Mouse (Mus musculus): ENCODE data around the gene Stac.

Gene Stac

GRCm38 (mm10) chr9:111606603-111607002 lies 83.5 kb downstream of the Stac start:
- DNase-seq (ENCODE audit: low read depth): no peak

- no peak for DNase-seq (ENCODE audit: low read depth)
These were observed 102.6 kb downstream of the Stac start for GRCm38 (mm10) chr9:111587527-111587926.

- DNase-seq (ENCODE audit: low read depth): no peak
These were observed 111.4 kb downstream of the Stac start for GRCm38 (mm10) chr9:111578784-111579183.

- no peak for DNase-seq (ENCODE audit: low read depth)
These were observed 112.7 kb downstream of the Stac start for GRCm38 (mm10) chr9:111577453-111577852.

- no peak for DNase-seq (ENCODE audit: low read depth)
These were observed 114.3 kb downstream of the Stac start for GRCm38 (mm10) chr9:111575889-111576288.

GRCm38 (mm10) chr9:111573836-111574235 lies 116.3 kb downstream of the Stac start:
- no peak for DNase-seq (ENCODE audit: low read depth)

GRCm38 (mm10) chr9:111571619-111572018 lies 118.5 kb downstream of the Stac start:
- DNase-seq (ENCODE audit: low read depth): peak; percentile 5

GRCm38 (mm10) chr9:111564176-111564575 lies 126.0 kb downstream of the Stac start:
- no peak for DNase-seq (ENCODE audit: low read depth)

GRCm38 (mm10) chr9:111563226-111563625 lies 126.9 kb downstream of the Stac start:
- DNase-seq (ENCODE audit: low read depth): no peak

GRCm38 (mm10) chr9:111562217-111562988 lies 127.7 kb downstream of the Stac start:
- no peak for DNase-seq (ENCODE audit: low read depth)

GRCm38 (mm10) chr9:111556699-111557098 lies 133.4 kb downstream of the Stac start:
- no peak for DNase-seq (ENCODE audit: low read depth)

GRCm38 (mm10) chr9:111552865-111553264 lies 137.3 kb downstream of the Stac start:
- DNase-seq (ENCODE audit: low read depth): no peak

GRCm38 (mm10) chr9:111551461-111552190 lies 138.5 kb downstream of the Stac start:
- peak; percentile 7 for DNase-seq (ENCODE audit: low read depth)

GRCm38 (mm10) chr9:111550963-111551321 lies 139.2 kb downstream of the Stac start:
- DNase-seq (ENCODE audit: low read depth): no peak

GRCm38 (mm10) chr9:111550281-111550962 lies 139.7 kb downstream of the Stac start:
- DNase-seq (ENCODE audit: low read depth): no peak

- no peak for DNase-seq (ENCODE audit: low read depth)
These were observed 147.5 kb downstream of the Stac start for GRCm38 (mm10) chr9:111542663-111543062.

GRCm38 (mm10) chr9:111535445-111536064 lies 154.6 kb downstream of the Stac start:
- DNase-seq (ENCODE audit: low read depth): no peak

GRCm38 (mm10) chr9:111534744-111535423 lies 155.3 kb downstream of the Stac start:
- DNase-seq (ENCODE audit: low read depth): no peak

- DNase-seq (ENCODE audit: low read depth): no peak
These were observed 166.3 kb downstream of the Stac start for GRCm38 (mm10) chr9:111523871-111524270.

GRCm38 (mm10) chr9:111523111-111523510 lies 167.0 kb downstream of the Stac start:
- no peak for DNase-seq (ENCODE audit: low read depth)

- no peak for DNase-seq (ENCODE audit: low read depth)
These were observed 167.9 kb downstream of the Stac start for GRCm38 (mm10) chr9:111522226-111522625.

- DNase-seq (ENCODE audit: low read depth): no peak
These were observed 174.6 kb downstream of the Stac start for GRCm38 (mm10) chr9:111515536-111515935.

All from NIH3T3 (cell line).